Mouse (Mus musculus) midbrain, embryonic 14.5 days (tissue): Measurements from ENCODE around the gene E2f6. TPM values are rescaled to one million over a fixed set of nuclear protein-coding genes. Genes with fewer than 3 reads are reported as not detected.
A peak's percentile ranks its signal among the peaks of the same experiment; 100 is the strongest.

Experiments
- ATAC-seq: fragments of 200-750 bp; cut with Nextera tagmentation; 2 replicates; pipeline ENCODE4 v1.8.0; 2017; ENCODE audit warnings: moderate number of reproducible peaks, moderate library complexity; ENCODE audit not compliant: low FRiP score, low TSS enrichment
- DNase-seq: peaks from one replicate; pipeline ENCODE4 v3.0.0-alpha.2; 2015
- H3K27ac ChIP-seq: fragments of 300-500 bp; sonication (generic); replicated peaks from 2 replicates; pipeline ENCODE4 v1.5.1; 2014; ENCODE audit warnings: mild to moderate bottlenecking, low read depth, low read length, moderate library complexity
- H3K27me3 ChIP-seq: fragments of 300-500 bp; sonication (generic); 2 replicates; pipeline ENCODE4 v1.6.1; 2014; ENCODE audit warnings: low read length, control low read depth, mixed read lengths; ENCODE audit not compliant: control insufficient read depth, insufficient read depth
- H3K36me3 ChIP-seq: fragments of 300-500 bp; sonication (generic); 2 replicates; pipeline ENCODE4 v1.6.1; 2014; ENCODE audit warnings: low read length, control low read depth; ENCODE audit not compliant: control insufficient read depth, insufficient read depth
- H3K4me1 ChIP-seq: fragments of 300-500 bp; sonication (generic); 2 replicates; pipeline ENCODE4 v1.6.1; 2014; ENCODE audit warnings: mild to moderate bottlenecking, antibody characterized with exemption, low read length, control low read depth; ENCODE audit not compliant: control insufficient read depth, insufficient read depth
- H3K4me2 ChIP-seq: fragments of 300-500 bp; sonication (generic); 2 replicates; pipeline ENCODE4 v1.6.1; 2014; ENCODE audit warnings: mild to moderate bottlenecking, low read length, moderate library complexity
- H3K4me3 ChIP-seq: fragments of 300-500 bp; sonication (generic); replicated peaks from 2 replicates; pipeline ENCODE4 v1.5.1; 2014; ENCODE audit warnings: low read depth, low read length
- H3K9ac ChIP-seq: fragments of 300-500 bp; sonication (generic); replicated peaks from 2 replicates; pipeline ENCODE4 v1.6.1; 2014; ENCODE audit warnings: mild to moderate bottlenecking, low read length, moderate library complexity
- H3K9me3 ChIP-seq: fragments of 300-500 bp; sonication (generic); 2 replicates; pipeline ENCODE4 v1.6.1; 2016; ENCODE audit warnings: low read length, control low read depth, mixed read lengths; ENCODE audit not compliant: control insufficient read depth
- WGBS: fragments of 180-500 bp; shearing (Covaris S2); extraction: QIAGEN DNeasy Blood & Tissue Kit; methylation state at CpG from one replicate; pipeline ENCODE4 v1.1.7; 2014; 5-methylcytosine and 5-hydroxymethylcytosine counted together
- polyA plus RNA-seq: library from polyadenylated mRNA; unstranded; fragments of >200 nt; fragmentation: Nextera tagmentation; extraction: Ambion mirVana; gene quantifications from 2 replicates; pipeline ENCODE4 v1.2.1, GENCODE M21; 2014

Gene E2f6
- polyA plus RNA-seq, 1 experiment from 2014 or later = 36.9 TPM

DNA sequence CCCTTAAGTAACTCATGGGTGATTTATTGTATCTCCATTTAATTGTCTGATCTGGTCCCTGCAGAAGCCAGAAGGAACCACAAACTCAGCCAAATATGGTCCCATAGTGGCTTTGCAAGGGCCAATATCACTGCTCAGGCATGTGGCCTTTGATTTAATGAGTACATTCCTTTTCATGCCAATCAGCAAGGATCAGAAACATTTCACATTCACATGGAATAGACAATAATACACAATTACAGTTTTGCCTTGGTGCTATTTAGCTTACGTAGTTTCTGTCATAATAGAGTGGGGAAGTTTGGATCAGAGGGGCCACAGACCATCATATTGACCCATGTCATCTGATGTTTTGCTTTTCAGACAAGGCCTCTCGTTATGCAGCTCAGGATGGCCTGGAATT is 37.7 kb downstream of the E2f6 start:
- ATAC-seq = no peak
- H3K4me1 ChIP-seq = no peaks in the 10 kb centered on the region
- H3K9me3 ChIP-seq = no peaks in the 10 kb centered on the region
- no peak for DNase-seq
- no peaks in the 10 kb centered on the region for H3K27me3 ChIP-seq
- H3K36me3 ChIP-seq = no peaks in the 10 kb centered on the region
- no peak overlapping the region for H3K4me2 ChIP-seq
- H3K9ac ChIP-seq = no peak overlapping the region
- WGBS = 90% methylated on average over 2 of the region's 2 CpGs
- H3K27ac ChIP-seq = no peak overlapping the region
- no peak overlapping the region for H3K4me3 ChIP-seq

DNA sequence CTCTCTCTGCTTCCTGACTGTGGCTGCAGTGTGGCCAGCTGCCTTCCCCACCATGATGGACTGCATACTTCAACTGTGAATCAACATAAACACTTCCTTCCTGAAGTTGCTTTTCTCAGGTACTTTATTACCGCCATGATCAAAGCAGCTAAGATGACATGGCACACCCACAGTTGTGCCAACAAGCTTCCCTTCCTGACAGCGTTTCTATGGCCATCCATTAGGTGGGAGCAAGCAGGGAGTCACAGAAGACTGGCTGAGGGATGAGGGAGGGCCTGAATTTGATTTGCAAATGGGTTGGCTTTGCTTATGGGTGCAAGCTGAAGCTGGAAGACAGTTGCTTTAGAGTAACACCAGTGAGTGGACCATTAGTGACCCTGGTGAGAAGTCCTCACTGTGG is 39.1 kb downstream of the E2f6 start:
- DNase-seq (no peak), ATAC-seq (no peak)
- Histone ChIP-seq H3K9me3 (no peaks in the 10 kb centered on the region), H3K4me1 (0 out of 2 replicates have a peak, but pooled peaks cover under 1% of the 10 kb centered on the region), H3K36me3 (no peaks in the 10 kb centered on the region), H3K4me3 (no peak overlapping the region), H3K4me2 (no peak overlapping the region), H3K27ac (no peak overlapping the region), H3K9ac (no peak overlapping the region), H3K27me3 (no peaks in the 10 kb centered on the region)
- WGBS = 73% methylated on average over 2 of the region's 2 CpGs

DNA sequence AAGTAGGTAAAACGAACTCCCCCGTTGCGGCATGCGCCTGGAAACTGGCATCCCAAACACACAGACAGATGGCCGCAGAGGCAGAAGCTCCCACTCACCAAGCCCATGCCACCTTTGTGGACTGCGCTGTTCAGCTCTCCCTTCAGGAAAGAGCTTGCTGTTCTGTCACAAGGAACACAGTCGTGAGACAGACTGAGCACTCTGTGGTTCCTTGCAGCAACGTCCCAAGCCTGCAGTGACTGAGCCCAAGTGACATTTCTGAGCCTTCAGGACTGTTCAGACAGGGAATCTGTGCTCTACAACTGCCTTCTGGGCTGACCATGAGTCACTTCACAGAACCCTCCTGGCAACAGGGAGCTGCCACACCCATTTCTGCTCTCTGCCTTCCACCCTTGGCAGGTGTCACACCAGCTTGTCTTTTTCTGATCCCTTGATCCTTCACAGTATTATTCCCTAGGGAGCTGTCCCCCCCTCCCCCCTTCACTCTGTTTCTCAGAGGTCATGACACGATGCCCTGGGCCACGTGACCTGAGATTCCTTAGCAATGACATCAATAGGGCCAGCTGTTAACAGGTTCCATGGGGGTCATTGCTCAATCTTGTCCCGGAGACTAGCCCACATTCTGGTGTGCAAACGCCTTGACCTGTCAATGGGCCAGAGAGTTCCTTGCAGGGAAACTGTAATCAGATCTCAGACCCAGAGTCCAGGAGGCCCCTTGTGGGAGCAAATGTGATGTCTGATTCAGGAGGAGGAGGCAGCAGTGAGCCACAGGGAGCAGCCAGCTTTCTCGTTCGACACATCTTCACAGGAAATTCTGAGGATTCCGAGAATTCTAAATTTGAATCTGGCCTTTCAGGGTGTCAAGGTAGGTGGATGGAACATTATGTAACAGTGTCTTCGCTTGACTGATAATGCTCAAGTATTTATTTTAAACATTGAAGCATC is 39.9 kb downstream of the E2f6 start:
- Histone ChIP-seq H3K4me2 (no peak overlapping the region), H3K4me1 (peaks cover 6% of the 10 kb centered on the region), H3K27me3 (no peaks in the 10 kb centered on the region), H3K36me3 (no peaks in the 10 kb centered on the region), H3K9me3 (no peaks in the 10 kb centered on the region), H3K9ac (no peak overlapping the region), H3K27ac (no peak overlapping the region), H3K4me3 (no peak overlapping the region)
- ATAC-seq = no peak
- WGBS = 43% methylated on average over 16 of the region's 16 CpGs
- DNase-seq = no peak

DNA sequence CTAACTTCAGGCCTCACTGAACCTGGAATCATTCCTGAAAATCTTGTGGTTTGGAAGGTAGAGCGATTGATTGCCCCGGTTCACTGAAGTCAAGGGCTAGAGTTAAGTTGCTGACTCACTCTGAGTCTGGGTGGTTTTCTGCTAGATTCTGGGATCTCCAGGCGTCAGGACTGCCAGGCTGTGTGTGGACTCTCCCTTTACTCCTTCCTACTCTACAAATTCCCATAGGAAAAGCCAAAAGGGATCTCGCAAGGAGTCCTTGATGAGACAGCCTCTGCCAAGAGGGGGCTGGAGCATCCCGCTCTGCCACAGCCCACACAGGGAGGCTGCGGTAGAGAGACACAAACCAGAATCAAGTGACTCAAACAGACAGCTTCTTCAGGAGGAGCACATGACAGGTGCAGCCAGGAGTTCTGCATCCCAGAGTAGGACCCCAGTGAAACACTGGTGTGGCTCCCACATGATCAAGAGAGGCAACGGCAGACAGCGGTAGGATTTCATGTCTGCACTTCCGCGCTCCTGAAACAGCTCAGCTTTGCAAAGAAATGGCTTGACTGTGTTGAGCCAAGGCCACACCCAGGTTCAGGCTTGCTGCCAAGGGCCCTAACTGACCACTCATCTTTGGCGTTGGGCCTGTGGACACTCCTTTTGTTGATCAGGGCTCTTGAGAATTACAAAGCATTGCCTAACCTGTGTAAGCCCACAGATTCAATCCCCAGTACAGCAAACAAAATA is 42.8 kb downstream of the E2f6 start:
- no peak overlapping the region for H3K9ac ChIP-seq
- H3K27ac ChIP-seq = no peak overlapping the region
- no peak overlapping the region for H3K4me2 ChIP-seq
- no peak for DNase-seq
- ATAC-seq = no peak
- H3K27me3 ChIP-seq = no peaks in the 10 kb centered on the region
- H3K9me3 ChIP-seq = no peaks in the 10 kb centered on the region
- no peaks in the 10 kb centered on the region for H3K36me3 ChIP-seq
- WGBS = 87% methylated on average over 11 of the region's 11 CpGs
- H3K4me3 ChIP-seq = no peak overlapping the region
- H3K4me1 ChIP-seq = peaks cover 16% of the 10 kb centered on the region

DNA sequence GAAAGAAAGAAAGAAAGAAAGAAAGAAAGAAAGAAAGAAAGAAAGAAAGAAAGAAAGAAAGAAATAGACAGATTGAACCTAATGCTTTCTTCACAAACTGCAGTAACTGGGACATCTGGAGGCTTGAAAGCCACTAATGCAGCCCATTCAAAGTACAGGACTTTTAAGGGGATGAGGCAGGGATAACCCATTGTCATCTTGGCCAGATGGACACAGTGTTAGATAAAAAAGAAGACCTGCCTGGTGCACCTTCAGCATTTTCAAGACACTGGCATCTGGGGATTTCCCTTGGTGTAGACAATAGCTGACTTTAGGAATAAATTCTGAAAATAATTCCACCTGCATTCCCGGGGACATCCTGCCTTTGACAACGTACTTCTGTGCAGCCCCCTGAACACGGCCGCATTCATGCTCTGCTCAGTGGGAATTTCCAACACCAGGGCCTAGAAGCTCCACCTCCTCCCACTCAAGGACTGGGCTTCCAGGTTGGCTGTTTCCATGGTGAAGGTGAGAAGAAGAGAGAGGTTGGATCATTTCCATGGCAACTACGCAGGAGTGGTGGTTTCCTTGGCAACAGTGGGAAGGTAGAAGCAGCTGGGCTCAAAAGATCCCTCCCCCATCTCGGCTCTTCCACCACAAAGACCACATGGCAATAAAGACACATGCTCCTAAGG is 45.0 kb downstream of the E2f6 start:
- Histone ChIP-seq H3K27me3 (no peaks in the 10 kb centered on the region), H3K9ac (0 out of 2 replicates have a peak overlapping the region, but pooled peaks have one; percentile 32), H3K36me3 (no peaks in the 10 kb centered on the region), H3K4me3 (0 out of 2 replicates have a peak overlapping the region, but pooled peaks have one; percentile 8), H3K4me1 (peaks cover 16% of the 10 kb centered on the region), H3K9me3 (no peaks in the 10 kb centered on the region), H3K4me2 (peak overlapping the region; percentile 45), H3K27ac (peak overlapping the region; percentile 93)
- peak; percentile 96 for ATAC-seq
- WGBS = 2% methylated on average over 6 of the region's 6 CpGs
- DNase-seq = peak; percentile 95

DNA sequence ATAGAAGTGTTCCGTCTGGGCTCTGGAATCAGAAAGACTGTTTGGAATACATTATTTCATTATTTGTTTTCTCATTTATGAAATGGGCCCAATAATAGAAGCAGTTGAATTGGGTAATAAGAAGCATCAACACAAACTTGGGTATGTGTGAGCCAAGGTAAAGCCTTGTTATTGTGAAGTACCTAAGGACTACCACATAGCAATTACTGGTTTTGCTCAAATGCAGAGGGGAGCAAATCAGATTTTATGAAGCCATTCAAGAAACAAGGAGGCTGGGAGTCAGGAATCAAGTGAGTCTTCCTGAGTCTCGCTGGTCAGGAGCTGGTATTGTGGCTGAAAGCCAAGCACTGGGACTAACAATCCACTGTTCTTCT is 45.5 kb downstream of the E2f6 start:
- whole genome bisulfite sequencing = 32% methylated on average over 2 of the region's 2 CpGs
- peak overlapping the region; percentile 93 for H3K27ac ChIP-seq
- H3K9ac ChIP-seq = no peak overlapping the region
- no peaks in the 10 kb centered on the region for H3K27me3 ChIP-seq
- H3K36me3 ChIP-seq = no peaks in the 10 kb centered on the region
- H3K4me1 ChIP-seq = peaks cover 16% of the 10 kb centered on the region
- no peak; the same call in 1 of the 2 replicates for ATAC-seq
- peak overlapping the region; percentile 38 for H3K4me2 ChIP-seq
- no peak for DNase-seq
- H3K9me3 ChIP-seq = no peaks in the 10 kb centered on the region
- H3K4me3 ChIP-seq = no peak overlapping the region

DNA sequence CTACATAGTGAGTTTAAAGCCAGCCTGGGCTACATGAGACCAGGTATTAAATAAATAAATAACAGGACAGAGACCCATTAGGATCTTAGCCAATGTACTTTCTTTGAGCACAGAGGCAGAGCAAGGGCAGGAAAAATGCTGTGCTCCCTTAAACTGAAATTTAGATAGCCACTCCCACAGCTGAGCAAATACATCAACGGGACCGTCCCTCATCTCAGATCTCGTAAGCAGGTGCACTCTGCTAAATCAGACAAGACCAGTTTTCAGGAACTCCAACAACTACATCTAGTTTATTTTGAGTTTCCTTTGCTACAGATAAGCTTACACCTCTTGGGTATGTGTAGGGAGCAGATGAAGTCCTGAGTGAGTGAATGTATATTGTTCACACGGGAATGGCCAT is 47.3 kb downstream of the E2f6 start:
- Histone ChIP-seq H3K36me3 (no peaks in the 10 kb centered on the region), H3K9ac (no peak overlapping the region), H3K27me3 (no peaks in the 10 kb centered on the region), H3K4me2 (no peak overlapping the region), H3K4me3 (no peak overlapping the region), H3K27ac (no peak overlapping the region), H3K4me1 (peaks cover 16% of the 10 kb centered on the region), H3K9me3 (no peaks in the 10 kb centered on the region)
- 88% methylated on average over 4 of the region's 4 CpGs for WGBS
- DNase-seq = no peak
- no peak for ATAC-seq

DNA sequence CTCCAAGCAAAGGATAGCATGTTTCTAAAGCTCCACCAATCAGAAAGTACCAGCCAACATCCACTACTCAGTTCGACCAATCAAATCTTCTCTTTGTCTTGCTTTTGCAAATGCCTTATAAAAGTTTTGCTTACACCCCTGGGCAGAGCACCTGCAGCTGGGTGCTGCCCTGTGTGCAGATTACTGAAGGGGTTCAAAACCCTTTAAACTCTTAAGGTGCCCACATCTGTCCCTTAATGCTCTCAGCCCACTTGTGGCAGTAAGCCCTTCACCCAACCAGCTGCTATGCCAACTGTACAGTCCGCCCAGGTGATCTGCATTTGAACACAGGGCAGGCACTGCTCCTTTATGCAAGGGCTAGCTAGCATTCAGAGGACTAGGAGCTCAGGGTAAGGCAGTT is 49.0 kb downstream of the E2f6 start:
- DNase-seq = no peak
- Histone ChIP-seq H3K9ac (no peak overlapping the region), H3K36me3 (no peaks in the 10 kb centered on the region), H3K9me3 (no peaks in the 10 kb centered on the region), H3K4me3 (no peak overlapping the region), H3K4me2 (no peak overlapping the region), H3K4me1 (peaks cover 16% of the 10 kb centered on the region), H3K27ac (no peak overlapping the region), H3K27me3 (no peaks in the 10 kb centered on the region)
- whole genome bisulfite sequencing = 85% methylated on average over 2 of the region's 2 CpGs
- no peak for ATAC-seq
